Mouse (Mus musculus): ENCODE results near the gene Tgm7. TPM values are rescaled to one million over a fixed set of nuclear protein-coding genes. Genes with fewer than 3 reads are reported as not detected.
"Not testable (repeated sequence)": the region's sequence is repeated elsewhere in the genome, so short reads cannot be mapped to it uniquely, and the experiment has no call there.

Tgm7 gene
- 0.47 and 0.88 TPM in 2 replicates for polyA plus RNA-seq (2012; rRNA removed)

GRCm38 (mm10) chr2:121109695-121110094, at the start of gene Tgm7:
TSS of gene Tgm7 (minus strand) at chr2:121109795.
- no peak for DNase-seq (ENCODE audit: low spot score)

DNA sequence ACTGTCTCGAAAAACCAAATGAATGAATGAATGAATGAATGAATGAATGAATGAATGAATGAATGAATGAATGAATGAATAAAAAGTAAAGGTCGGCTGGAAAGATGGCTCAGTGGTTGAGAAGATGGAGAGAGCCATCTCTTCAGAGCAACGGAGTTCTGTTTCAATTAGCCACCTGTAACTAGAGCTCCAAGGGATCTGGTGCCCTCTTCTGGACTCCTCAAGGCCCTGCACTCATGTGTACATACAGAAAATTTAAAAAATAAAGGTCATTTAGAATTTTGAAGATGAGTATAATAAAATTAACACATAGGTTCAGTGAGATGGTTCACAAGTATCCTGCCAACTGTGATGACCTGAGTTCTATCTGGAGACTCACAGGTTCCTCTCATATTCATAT, 43.5 kb upstream of the Tgm7 start:
- DNase-seq (ENCODE audit: low spot score), result no peak

GRCm38 (mm10) chr2:121149679-121150078, 40.1 kb upstream of the Tgm7 start:
- no peak for DNase-seq (ENCODE audit: low spot score)

- no peak for DNase-seq (ENCODE audit: low spot score)
Measured at GRCm38 (mm10) chr2:121142415-121142814, 32.8 kb upstream of the Tgm7 start.

DNA sequence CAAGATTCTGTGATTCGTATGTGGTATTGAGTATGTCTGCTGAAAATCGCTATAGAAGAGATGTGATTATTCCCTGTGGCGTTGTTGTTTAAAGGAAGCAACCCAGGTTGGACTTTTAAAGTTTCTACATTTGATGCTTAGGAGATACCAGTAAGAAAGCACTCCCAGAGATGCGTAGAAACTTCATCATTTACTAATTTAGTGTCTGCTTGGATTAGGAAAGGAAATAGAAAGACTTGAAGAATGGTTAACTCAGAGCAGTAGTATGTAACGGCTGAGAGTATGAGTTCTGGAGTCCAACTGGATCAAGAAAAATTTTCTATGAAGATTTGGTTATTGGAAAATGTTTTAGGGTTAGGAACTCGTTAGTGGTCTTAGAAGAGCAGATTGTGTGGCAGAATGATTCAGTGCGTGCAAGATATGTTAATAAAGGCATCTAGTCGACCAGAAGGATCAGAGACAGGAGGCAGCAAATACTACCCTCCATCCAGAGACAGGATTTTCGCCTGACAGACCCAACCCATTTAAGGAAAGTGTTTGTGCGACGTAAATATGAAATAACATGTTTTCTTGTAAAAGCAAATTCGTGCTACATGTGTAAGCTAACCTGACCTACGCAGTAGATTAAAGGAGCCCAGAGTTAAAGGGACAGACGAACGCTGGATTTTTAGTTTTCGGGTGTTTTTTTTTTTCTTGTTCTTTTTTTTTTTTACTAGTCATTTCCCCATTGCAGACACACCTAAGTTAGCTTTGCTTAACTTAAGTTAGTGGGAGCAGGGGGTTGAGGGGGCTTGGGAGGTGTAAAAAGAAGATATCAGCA, 31.8 kb upstream of the Tgm7 start:
- DNase-seq (ENCODE audit: low spot score), result no peak

DNA sequence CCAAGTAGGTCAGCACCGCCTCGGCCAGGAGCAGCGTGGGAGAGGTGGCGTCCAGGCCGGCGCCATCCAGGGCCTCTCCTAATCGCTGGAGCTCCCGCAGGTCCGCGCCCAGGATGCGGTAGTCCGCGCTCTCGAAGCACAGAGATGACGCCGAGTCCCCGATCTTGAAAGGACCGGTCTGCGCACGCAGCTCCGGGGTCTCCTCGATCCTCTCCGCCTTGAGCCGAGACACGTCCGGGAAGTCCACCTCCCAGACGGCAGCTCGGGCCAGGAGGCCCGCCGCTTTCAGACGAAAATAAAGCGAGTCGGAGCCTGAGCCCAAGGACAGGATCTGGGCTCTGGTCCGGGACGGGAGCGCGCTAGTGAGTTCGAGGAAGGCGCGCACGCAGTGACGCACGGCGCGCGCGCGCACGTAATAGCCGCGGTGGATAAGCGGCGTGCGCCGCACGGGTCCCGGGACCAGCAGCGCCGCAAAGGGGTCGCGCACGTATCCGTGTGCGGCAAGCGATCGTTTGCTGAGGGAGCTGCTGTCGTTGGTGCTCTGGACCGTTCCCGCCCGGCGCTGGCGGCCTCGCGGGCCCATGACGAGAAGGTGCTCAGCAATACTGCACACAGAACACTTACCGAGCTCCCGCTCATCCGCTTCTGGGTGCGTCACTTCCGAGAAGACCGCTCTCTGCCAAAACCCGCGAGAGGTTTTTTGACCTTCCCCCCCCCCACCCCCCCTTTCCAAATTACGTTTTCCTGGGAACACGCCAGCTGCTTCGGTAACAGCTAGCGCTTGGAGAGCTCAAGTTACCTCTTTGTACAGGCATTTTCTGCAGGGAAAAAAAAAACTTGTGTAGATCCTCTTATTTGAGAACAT, 30.7 kb upstream of the Tgm7 start, which contains the start of the genes Adal and Lcmt2:
TSS of gene Adal (plus strand) at position 411 of the 865 bp plus-strand sequence.
TSS of gene Lcmt2 (minus strand) at position 636 of the 865 bp plus-strand sequence.
- peak; percentile 92 for DNase-seq (ENCODE audit: low spot score)

DNA sequence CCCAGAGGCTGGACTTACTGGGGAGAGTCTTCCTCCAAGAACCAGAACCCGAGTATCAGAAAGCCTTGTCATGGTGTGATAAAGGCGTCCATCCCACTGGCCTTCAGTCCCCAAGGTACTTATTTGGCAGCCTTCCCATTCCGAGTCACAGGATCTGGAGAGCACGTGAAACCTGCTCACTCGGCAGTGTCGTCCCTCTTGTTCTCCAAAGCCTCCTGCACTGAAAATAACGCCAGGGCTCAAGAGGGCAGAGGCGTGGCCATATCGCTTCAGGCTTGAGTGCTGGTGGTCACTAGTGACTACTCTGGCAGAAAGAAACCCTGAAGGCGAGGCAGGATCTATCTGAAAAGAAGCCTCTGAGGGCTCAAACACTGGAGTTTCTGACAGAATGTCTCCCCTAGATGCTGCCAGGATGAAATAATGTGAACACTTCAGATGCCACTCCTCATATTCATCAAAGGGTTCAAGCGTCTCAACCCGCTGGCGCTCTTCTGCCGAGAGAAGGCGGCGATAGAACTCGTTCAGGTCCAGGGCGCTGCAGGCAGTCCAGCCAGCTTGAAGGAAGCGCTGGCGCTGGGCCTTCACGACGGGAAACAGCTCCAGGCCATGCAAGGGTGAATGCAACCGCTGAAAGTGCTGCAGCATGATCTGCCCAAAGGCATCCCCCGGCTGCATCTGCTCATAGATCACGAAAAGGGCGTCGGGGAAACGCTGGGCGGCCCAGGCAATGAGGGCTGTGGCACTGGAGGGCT, 29.8 kb upstream of the Tgm7 start:
- no peak for DNase-seq (ENCODE audit: low spot score)

DNA sequence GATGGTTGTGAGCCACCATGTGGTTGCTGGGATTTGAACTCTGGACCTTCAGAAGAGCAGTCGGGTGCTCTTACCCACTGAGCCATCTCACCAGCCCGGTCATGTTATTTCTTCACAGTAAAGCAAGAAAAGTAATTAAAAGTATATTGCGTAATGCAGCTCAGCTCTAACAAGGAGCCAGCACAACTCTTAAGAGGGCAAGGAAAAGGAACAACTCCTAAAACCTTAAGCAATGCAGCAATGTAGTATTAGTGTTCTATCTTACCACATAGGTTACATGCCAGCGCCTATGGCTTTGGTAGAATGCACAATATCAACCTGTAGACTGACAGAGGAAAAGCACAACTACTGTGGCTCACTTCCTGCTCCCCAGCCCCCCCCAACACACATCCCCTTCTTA, 27.8 kb upstream of the Tgm7 start:
- DNase-seq (ENCODE audit: low spot score), result no peak

DNA sequence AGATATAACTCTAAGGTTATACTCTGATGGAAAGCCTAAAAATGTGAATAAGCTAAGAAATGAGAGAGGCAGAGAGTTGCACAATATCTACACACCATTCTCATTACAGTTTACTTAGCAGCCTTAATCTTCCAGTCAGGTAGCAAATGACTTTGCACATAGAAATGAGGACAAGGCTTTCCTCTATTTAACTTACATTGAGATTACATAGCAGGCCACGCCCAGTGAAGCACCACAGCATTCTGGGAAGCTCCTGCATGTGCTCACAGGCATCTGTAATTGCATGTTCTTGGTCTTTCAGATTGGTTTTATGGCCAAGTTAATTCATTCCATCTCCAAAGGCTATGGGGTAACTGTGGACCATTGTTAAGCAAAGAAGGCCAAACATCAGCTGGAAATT, 23.2 kb upstream of the Tgm7 start:
- DNase-seq (ENCODE audit: low spot score), result no peak

DNA sequence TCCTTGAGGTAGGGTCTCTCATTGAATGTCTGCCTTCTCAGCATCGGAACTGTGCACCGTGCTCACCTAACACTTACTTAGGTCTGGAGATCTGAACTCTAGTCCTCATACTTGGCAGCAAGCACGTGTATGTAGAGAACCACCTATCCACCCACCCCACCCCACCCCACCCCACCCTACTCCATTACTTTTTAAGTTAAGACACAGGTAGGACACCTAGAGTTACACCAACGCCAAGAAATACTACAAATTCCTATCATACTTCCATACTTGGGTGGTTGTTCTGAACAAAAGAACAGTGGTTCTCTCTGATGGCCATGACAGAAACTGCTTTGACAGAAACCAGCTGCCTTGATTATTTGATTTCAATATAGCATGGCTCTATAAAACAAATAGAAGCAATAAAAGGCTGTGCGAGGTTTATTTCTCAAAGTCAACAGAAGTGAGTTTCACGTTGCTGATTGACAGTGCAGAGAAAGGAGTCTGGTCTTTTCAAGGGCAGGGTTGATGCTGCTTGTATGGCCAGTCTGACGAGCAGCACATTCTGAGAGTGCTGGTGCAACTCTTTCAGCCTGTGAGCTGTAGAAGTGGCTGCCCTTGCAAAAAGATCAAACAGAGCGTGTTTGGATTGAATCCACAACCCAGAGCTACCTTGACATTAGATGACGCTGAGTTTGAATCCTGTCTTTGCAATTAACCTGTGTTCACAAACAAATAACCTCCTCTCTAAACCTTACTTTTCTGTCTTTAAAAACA, 19.4 kb upstream of the Tgm7 start:
- no peak for DNase-seq (ENCODE audit: low spot score)

DNA sequence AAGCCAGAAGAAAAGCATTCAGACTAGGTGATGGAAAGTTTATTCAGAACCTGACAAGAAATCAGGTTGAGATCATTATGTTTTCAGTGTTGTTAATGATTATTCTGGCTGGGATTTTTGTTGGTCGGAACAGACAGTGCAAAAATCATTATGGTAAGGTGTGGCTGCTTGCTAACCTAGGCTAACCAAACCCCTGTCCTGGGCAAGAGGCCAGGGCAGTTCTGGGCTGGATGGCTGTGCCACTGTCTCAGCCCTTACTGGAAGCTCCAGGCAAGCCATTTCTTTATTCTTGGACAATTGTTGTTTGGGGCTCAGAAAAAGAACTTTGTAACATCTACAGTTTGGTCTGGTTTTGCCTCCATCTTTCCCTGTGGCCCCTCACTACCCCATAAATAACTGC, 17.9 kb upstream of the Tgm7 start:
- no peak for DNase-seq (ENCODE audit: low spot score)

DNA sequence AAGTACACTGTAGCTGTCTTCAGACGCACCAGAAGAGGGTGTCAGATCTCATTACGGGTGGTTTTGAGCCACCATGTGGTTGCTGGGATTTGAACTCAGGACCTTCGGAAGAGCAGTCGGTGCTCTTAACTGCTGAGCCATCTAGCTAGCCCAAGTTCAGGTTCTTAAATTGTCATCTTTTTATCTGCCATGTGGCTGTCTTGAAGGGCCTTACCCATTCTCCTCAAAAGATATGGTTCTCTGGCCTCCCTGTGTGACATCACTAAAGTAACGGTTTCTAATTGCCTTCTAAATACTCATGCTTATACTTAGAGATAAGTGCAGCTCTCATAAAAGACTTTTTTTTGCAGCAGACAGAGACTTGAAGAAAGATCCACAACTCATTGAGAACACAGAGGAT, 16.7 kb upstream of the Tgm7 start:
- DNase-seq (ENCODE audit: low spot score), result not testable (repeated sequence)

DNA sequence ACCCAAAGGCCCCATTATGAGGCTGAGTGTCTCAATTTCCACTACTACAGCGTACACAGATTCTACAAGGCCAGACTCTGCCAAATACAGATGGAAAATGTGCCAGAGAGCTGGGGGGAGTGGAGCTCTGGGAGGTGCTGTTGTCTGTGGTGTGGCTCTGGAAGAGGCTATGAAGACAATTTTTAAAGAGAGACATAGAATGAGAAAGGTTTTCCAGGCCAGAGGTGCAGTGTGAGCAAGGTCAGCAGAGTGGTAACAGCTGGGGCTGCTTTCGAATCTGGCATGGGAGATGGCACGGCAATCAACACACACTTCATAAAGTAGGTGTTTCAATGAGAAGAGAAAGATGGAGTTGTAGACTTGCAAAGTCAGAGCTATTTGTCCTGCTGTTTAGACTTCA, 9.7 kb upstream of the Tgm7 start:
- no peak for DNase-seq (ENCODE audit: low spot score)

DNA sequence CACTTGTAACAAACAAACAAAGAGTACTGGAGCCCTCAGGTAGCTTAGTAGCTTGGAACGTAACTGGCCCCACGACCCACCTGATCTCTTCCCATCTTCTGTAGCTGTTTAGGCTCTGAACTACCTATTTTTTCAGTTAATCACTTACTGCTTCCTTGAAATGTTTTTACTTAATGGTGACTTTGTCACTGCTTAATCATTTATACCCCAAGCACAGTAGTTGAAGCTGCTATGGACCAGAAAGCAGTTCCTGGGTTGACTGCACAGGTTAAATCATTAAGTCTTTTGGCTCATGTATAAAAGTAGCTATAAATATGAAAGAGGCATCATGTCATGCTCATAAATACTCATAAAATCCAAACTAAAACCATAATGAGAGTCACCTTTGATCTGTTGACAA, 5.8 kb upstream of the Tgm7 start:
- DNase-seq (ENCODE audit: low spot score), result no peak

DNA sequence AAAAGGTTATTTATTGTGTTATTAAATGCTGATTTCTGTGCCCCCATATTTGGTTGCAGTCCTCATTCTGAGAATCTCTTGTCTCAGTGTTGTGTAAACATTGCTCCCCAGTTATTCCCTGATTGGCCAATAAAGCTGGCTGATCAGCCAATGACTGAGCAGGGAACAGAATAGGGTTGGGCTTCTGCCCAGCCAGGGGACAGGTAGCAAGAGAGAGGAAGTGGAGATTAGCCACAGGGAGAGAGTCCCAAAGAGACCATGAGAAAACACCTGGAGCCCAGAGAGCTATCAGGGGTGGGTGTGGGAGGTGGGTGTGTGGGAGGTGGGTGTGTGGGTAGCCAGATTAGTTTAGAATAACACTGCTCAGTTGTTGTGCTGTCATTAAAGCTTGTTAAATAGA, 3.7 kb downstream of the Tgm7 start:
- no peak for DNase-seq (ENCODE audit: low spot score)

GRCm38 (mm10) chr2:121102051-121102450, 7.5 kb downstream of the Tgm7 start:
- no peak for DNase-seq (ENCODE audit: low spot score)

DNA sequence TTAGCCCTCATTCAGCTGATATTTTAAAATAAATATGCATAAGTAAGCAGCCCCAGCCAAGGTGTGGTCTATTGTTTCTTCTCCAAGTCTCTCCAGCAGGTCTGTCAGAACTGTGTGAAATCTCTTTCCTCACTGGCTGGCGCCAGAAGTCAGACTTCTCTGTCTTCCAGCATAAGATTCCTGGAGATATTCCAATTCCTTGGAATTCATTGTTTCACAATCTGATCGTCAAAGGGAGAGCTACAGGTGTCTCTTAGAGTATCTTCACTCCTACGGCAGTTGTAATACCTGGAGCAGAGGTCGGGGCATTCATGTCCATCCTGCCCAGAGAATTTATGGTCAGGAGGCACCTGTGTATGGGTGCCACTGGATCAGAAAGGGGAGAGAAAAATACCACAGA, 19.8 kb downstream of the Tgm7 start:
- DNase-seq (ENCODE audit: low spot score), result no peak

- no peak for DNase-seq (ENCODE audit: low spot score)
Measured at GRCm38 (mm10) chr2:121088507-121088906, 21.1 kb downstream of the Tgm7 start.

DNA sequence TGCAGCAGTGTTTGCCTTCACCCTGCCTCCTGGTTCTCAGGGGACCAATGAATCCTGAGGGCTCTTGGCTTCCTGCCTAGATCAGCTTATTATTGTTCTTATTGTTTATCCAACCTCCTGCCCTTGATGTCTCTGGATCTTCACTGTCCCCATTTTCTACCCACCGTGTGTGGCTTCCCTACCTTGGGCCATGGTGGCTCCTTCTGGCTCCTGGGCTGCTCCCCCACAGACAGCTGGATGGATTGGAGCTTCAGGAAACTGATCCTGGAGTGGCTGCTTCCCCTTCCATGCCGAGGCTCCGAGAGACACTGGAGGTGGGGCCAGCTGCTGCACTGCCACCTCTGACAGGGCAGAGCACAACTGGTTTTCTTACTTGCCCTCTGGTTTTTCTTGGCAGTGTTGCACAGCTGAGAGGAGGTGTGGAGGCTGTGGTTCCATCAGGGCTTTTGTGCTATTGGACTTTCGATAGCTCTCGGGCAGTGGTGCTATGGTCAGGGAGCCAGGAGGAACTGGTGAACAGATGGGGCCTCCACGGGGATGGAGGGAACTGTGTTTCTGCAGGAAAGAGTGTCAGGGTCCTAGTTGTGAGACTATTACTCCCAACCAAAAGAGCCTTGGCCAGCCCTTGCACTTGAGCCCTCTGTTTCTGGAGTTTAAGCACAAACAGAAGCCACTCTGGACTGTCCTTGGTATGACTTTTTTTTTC, 24.0 kb downstream of the Tgm7 start, which contains the start of gene Tgm5:
TSS of gene Tgm5 (minus strand) at position 362 of the 706 bp plus-strand sequence.
- DNase-seq (ENCODE audit: low spot score), result no peak

DNA sequence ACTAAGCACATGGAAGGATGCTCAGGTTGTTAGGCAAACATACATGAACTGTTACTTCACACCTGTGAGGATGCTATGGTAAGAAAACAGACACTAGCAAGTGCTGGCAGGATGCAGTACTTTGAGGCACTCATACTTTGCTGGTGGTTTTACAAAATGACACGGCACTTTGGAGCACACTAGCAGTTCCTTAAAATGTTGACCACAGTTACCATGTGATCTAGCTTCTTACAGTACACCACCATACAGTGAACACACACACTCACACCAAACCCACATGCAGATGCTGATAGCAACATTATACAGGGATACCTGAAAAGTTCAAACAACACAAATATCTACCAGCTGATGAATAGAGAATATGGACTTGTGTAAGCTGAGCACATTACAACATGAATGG, 27.0 kb downstream of the Tgm7 start:
- DNase-seq (ENCODE audit: low spot score), result no peak

DNA sequence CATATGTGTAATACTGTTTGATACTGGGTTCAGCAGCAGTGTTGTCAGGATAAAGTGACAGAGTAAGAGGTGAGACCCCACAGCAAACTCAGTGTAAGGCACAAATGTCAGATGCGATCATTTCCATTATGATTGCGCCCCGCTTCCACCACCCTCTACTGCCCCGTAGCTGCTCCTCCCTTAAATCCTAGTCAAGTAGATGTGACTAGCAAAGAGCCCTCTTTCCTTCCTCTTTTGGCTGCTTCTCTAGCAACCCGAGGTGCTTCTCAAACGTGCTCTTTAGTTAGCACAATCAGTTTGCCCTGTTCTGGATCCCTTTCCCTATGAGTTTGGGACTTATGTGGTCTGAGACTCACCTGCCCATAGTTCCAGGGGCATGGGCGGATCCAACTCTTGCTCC, 34.8 kb downstream of the Tgm7 start:
- no peak for DNase-seq (ENCODE audit: low spot score)
